Mouse (Mus musculus) hindbrain, embryonic 13.5 days (tissue): ENCODE measurements at regions not wholly inside any gene's neighbourhood (a gene's known extent, or its start where the extent isn't known, plus 50 kb on each side); places are given as distances from the start of the nearest gene placed in this dataset.

Experiments
- ATAC-seq: fragments of 200-750 bp; cut with Nextera tagmentation; 2 replicates; pipeline ENCODE4 v1.8.0; 2017; ENCODE audit warnings: moderate TSS enrichment; ENCODE audit not compliant: low FRiP score
- H3K27ac ChIP-seq: fragments of 300-500 bp; sonication (generic); 2 replicates; pipeline ENCODE4 v1.5.1; 2015; ENCODE audit warnings: inconsistent platforms, mild to moderate bottlenecking, moderate library complexity
- H3K27me3 ChIP-seq: fragments of 300-500 bp; sonication (generic); 2 replicates; pipeline ENCODE4 v1.6.1; 2015; ENCODE audit warnings: mild to moderate bottlenecking, inconsistent platforms
- H3K36me3 ChIP-seq: fragments of 300-500 bp; sonication (generic); 2 replicates; pipeline ENCODE4 v1.6.1; 2015; ENCODE audit warnings: mild to moderate bottlenecking, inconsistent platforms
- H3K4me1 ChIP-seq: fragments of 300-500 bp; sonication (generic); replicated peaks from 2 replicates; pipeline ENCODE4 v1.6.1; 2015; ENCODE audit warnings: inconsistent platforms
- H3K4me2 ChIP-seq: fragments of 300-500 bp; sonication (generic); 2 replicates; pipeline ENCODE4 v1.6.1; 2015; ENCODE audit warnings: inconsistent platforms, mild to moderate bottlenecking, moderate library complexity
- H3K4me3 ChIP-seq: fragments of 300-500 bp; sonication (generic); 2 replicates; pipeline ENCODE4 v1.5.1; 2015; ENCODE audit warnings: mild to moderate bottlenecking, inconsistent platforms
- H3K9ac ChIP-seq: fragments of 300-500 bp; sonication (generic); 2 replicates; pipeline ENCODE4 v1.6.1; 2015; ENCODE audit warnings: mild to moderate bottlenecking, inconsistent platforms
- H3K9me3 ChIP-seq: fragments of 300-500 bp; sonication (generic); 2 replicates; pipeline ENCODE4 v1.6.1; 2016; ENCODE audit warnings: inconsistent platforms
- WGBS: fragments of 180-500 bp; shearing (Covaris S2); methylation state at CpG from one replicate; pipeline ENCODE4 v1.1.7; 2015; 5-methylcytosine and 5-hydroxymethylcytosine counted together

DNA sequence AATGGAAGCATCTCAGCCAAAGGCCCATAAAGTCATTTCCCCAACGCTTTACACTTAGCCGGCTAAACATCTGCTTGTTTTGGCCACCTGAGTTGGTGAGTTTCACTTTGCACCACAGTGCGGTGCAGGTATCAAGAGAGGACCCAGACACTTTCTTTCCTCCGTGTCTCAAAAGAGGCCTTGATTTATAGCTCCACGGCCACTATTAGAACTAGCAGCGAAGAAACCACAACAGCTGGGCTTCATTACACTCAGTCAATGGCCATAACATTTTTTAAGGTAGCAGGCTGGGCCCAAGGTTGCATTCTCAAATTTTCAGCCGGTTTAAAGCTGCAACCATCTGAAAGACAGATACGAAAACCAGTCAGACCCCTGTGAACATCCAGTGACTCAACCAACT, 103.4 kb downstream of the Mreg start:
- no peak for ATAC-seq
- H3K9me3 ChIP-seq: no peaks in the 10 kb centered on the region
- no peaks in the 10 kb centered on the region for H3K36me3 ChIP-seq
- H3K27ac ChIP-seq: no peak overlapping the region
- 0 out of 2 replicates have a peak, but pooled peaks cover 3% of the 10 kb centered on the region for H3K4me1 ChIP-seq
- no peak overlapping the region for H3K9ac ChIP-seq
- H3K4me3 ChIP-seq: no peak overlapping the region
- WGBS: 91% methylated on average over 8 of the region's 8 CpGs
- H3K4me2 ChIP-seq: no peak overlapping the region
- no peaks in the 10 kb centered on the region for H3K27me3 ChIP-seq

DNA sequence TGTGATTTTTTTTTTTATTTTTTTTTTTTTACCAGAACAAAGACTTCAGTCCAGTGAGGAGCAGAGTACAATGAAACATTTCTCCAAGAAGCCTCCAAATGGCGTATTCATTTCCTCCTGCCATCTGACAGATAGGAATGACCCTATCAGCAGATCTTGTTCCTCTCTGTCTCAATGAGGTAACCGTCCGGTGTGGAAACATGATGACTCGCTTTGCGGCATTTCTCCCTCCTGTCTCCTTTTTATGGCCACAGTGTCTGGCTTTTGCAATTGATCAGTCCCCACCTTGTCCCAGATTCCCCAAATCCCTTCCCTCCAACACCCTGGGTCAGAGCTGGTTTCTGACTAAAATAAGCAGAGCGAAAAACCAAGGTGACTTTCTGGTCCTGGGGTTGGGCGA, 105.0 kb downstream of the Mreg start:
- H3K36me3 ChIP-seq: no peaks in the 10 kb centered on the region
- H3K4me2 ChIP-seq: no peak overlapping the region
- H3K27ac ChIP-seq: no peak overlapping the region
- no peak overlapping the region for H3K4me3 ChIP-seq
- no peaks in the 10 kb centered on the region for H3K27me3 ChIP-seq
- ATAC-seq: no peak
- no peaks in the 10 kb centered on the region for H3K9me3 ChIP-seq
- H3K9ac ChIP-seq: no peak overlapping the region
- 91% methylated on average over 7 of the region's 7 CpGs for WGBS
- no peaks in the 10 kb centered on the region for H3K4me1 ChIP-seq

DNA sequence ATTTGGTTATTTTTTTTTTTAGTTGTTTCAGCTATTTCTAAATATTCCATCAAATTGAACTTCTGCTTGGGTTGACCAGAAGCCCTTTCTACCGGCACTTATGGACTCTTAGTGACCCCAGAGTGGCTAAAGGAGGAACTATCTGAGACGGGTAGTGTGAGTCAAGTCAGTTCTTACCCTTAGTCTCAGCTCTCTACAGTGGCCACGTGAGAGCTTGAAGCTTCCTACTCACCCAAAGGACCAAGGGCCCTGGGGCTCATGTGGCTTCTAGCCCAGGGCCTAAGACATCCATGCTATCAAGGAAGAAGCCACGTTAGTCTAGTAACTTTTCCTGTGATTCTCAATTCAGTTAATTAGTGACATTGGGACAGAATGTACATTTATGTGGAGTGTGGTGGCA, 105.5 kb downstream of the Mreg start:
- no peak overlapping the region for H3K9ac ChIP-seq

DNA sequence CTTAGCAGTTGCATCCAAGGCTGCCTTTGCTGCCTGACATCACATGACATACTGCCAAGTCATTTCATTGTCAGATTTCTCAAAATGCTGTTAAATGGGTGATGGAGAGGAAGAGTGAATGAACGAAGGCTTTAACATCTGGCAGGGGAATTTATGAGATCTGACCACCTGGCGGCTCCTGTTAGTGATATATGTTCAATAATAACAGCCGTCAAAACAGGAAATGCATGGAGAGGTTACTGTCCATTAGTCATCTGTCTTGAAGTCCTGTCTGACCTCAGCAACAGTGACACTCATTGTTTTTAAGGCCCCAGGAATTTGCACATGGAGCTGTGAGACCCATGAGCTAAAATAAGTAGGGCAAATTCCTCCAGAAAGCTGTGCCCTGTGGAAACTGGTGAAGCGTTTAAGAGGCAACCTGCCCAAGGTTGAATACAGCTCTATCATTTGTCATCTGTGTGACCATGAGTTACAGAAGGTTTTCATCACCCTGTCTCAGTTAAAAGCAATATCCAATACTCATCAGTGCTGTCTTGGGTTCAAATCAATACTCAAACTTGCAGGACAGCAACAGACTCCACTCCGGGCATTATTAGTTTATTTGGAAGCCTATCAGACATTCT, 106.6 kb downstream of the Mreg start:
- no peak overlapping the region for H3K4me2 ChIP-seq
- no peak overlapping the region for H3K4me3 ChIP-seq
- no peak overlapping the region for H3K9ac ChIP-seq
- no peaks in the 10 kb centered on the region for H3K9me3 ChIP-seq
- no peak overlapping the region for H3K27ac ChIP-seq
- WGBS: 79% methylated on average over 5 of the region's 5 CpGs
- H3K36me3 ChIP-seq: no peaks in the 10 kb centered on the region
- no peaks in the 10 kb centered on the region for H3K27me3 ChIP-seq
- H3K4me1 ChIP-seq: no peaks in the 10 kb centered on the region
- no peak for ATAC-seq

More for the DNA sequence above, 105.5 kb downstream of the Mreg start:
- no peak overlapping the region for H3K4me3 ChIP-seq
- H3K9me3 ChIP-seq: no peaks in the 10 kb centered on the region
- H3K27ac ChIP-seq: no peak overlapping the region
- no peaks in the 10 kb centered on the region for H3K27me3 ChIP-seq
- no peak overlapping the region for H3K4me2 ChIP-seq
- H3K36me3 ChIP-seq: no peaks in the 10 kb centered on the region
- no peak for ATAC-seq
- WGBS: 88% methylated on average over 4 of the region's 4 CpGs
- H3K4me1 ChIP-seq: no peaks in the 10 kb centered on the region

DNA sequence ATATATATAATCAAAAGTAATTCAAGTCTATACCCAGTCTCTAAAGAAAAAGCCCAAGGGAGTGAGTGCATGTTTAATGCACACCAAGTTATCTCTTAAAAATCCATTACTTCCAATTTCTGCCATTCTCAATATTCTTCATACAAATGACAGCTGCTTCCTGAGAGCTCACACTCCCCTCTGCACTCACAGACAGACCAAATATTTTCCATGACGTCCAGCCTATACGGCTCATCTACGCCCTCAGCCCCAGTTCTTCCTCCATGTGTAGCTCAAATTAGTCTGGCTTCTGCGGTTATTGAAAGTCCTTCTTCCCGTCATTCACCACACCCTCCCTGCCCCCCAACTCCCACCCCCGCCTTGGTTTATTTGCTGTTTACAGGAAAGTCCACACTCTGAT, 108.1 kb downstream of the Mreg start:
- H3K4me2 ChIP-seq: no peak overlapping the region

DNA sequence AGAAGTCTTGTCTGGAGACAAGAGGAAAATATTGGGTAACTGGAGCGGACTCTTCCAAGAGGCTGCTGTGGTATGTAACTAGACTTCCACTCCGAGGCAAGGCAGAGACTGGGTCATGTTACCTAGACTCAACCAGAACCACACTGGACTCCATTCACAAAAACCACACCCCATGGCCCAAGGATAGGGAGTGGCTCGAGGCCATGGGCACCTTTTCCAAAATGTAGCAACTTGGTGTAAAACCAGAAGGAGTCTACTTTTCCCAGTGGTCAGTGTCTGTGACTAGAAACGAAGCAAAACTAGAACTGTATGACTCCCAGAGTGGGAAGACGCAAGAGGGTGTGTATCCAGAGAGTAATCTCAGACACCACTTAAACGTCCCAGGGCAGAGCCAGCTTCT, 108.7 kb downstream of the Mreg start:
- Histone ChIP-seq H3K27me3 (no peaks in the 10 kb centered on the region), H3K4me2 (no peak overlapping the region), H3K4me3 (no peak overlapping the region), H3K9me3 (no peaks in the 10 kb centered on the region), H3K36me3 (no peaks in the 10 kb centered on the region), H3K9ac (no peak overlapping the region), H3K27ac (no peak overlapping the region), H3K4me1 (no peaks in the 10 kb centered on the region)
- no peak for ATAC-seq
- WGBS: 89% methylated on average over 6 of the region's 6 CpGs

More for the DNA sequence above, 108.1 kb downstream of the Mreg start:
- H3K4me3 ChIP-seq: no peak overlapping the region
- no peak overlapping the region for H3K9ac ChIP-seq
- H3K9me3 ChIP-seq: no peaks in the 10 kb centered on the region
- 82% methylated on average over 6 of the region's 6 CpGs for WGBS
- H3K4me1 ChIP-seq: no peaks in the 10 kb centered on the region
- no peak for ATAC-seq
- H3K36me3 ChIP-seq: no peaks in the 10 kb centered on the region
- H3K27me3 ChIP-seq: no peaks in the 10 kb centered on the region
- no peak overlapping the region for H3K27ac ChIP-seq

DNA sequence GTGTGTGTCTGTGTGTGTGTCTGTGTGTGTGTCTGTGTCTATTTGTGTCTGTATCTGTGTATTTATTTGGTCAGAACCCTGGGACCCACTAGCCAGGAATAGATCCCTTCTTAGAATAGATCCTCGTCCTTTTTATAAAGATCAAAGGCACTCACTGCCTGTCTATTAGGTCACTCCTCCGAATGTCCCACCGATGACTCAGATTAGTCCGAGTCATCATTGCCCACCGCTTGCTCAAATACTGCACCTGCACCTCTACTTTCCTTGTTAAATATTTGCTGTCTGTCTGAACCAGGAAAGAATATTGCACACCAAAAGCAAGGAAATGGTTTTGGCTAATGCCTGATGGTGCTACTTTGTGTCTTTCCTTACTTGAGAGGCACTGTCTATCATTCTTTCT, 112.7 kb downstream of the Mreg start:
- Histone ChIP-seq H3K4me1 (no peaks in the 10 kb centered on the region), H3K27ac (no peak overlapping the region), H3K36me3 (no peaks in the 10 kb centered on the region), H3K9me3 (no peaks in the 10 kb centered on the region), H3K4me2 (no peak overlapping the region), H3K4me3 (no peak overlapping the region), H3K9ac (no peak overlapping the region), H3K27me3 (no peaks in the 10 kb centered on the region)
- 76% methylated on average over 5 of the region's 5 CpGs for WGBS
- ATAC-seq: no peak

DNA sequence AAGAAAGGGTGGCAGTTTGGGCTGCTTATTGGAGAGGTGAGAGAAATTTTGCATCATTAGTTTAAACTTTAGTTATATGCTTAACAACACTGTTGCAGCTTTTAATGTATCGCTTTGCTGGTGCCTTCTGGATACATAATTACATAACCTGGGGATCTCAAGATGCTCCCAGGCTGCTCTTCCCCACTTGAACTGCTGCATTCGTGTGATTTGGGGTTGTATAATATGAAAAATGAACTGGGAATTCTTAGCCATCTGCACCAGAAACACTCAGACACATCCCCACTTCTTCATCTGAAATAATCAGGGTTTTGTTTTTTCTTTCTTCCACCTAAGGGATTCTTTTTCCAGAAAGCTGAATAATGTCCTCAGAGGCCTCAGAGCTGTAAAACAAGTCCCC, 120.8 kb downstream of the Mreg start:
- ATAC-seq: no peak
- Histone ChIP-seq H3K4me1 (no peaks in the 10 kb centered on the region), H3K4me2 (no peak overlapping the region), H3K9ac (no peak overlapping the region), H3K9me3 (no peaks in the 10 kb centered on the region), H3K27me3 (no peaks in the 10 kb centered on the region), H3K4me3 (no peak overlapping the region), H3K36me3 (no peaks in the 10 kb centered on the region), H3K27ac (no peak overlapping the region)
- 74% methylated on average over 2 of the region's 2 CpGs for WGBS

DNA sequence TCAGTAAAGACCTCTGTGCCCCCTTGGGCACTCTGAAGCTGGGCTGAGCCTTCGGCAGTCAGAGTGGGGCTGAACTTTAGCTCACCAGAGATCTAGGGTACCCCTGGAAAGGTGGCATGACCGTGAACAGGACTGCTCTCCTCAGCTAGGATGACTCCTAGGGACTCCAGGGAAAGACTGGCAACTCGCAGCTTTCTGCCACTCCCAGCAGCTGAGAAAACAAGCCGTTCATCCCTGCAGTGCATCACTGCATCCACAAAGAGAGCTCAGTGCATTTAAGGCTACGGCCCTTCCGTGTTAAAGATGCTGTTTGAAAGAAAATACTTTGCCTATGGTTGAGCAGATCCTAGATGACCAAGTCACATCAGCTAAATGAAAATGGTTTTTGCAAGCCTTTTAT, 126.4 kb downstream of the Mreg start:
- ATAC-seq: no peak
- Histone ChIP-seq H3K36me3 (no peaks in the 10 kb centered on the region), H3K9ac (no peak overlapping the region), H3K9me3 (no peaks in the 10 kb centered on the region), H3K27ac (no peak overlapping the region), H3K4me1 (no peaks in the 10 kb centered on the region), H3K4me3 (no peak overlapping the region), H3K27me3 (no peaks in the 10 kb centered on the region), H3K4me2 (no peak overlapping the region)
- 64% methylated on average over 6 of the region's 6 CpGs for WGBS

DNA sequence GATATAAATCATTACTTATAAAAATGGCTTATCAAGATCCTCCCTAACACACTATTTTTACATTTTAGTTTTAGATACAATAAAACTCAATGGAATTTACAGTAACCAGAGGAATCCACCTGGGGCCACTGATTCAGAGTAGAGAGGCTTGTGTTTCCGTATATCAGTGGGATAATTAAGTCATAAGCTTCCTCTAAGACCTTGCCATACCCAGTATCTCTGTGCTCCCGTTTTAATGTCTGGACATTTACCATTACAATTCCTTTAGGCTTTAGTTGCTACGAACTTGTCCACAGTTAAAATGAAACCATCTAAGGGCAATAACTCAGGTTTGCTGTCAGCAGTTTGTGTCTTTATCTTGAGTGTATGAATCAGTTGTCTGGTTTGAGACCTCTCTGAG, 127.9 kb downstream of the Mreg start:
- 79% methylated on average over 3 of the region's 3 CpGs for WGBS
- Histone ChIP-seq H3K9ac (no peak overlapping the region), H3K4me1 (no peaks in the 10 kb centered on the region), H3K27me3 (no peaks in the 10 kb centered on the region), H3K4me2 (no peak overlapping the region), H3K4me3 (no peak overlapping the region), H3K9me3 (no peaks in the 10 kb centered on the region), H3K27ac (no peak overlapping the region), H3K36me3 (no peaks in the 10 kb centered on the region)
- no peak for ATAC-seq

DNA sequence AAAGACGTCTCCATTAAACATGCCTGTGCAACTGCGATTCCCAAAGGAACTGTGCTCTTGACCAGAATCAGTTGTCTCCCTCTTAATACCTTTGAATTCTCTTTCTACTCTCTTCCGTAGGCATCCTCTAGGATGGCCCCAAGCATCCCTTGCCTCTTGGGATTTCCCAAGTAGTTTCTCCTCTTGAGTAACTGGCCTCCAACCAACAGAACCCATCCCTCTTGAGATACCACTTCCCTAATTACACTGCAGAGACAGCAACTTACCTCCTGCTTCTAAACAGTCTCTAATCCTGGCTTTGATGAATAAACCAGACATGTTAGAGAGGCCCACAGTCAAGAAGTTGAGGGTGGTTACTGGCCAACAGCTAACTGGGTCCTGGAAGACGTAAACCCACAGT, 129.7 kb downstream of the Mreg start:
- H3K27me3 ChIP-seq: no peaks in the 10 kb centered on the region
- no peak for ATAC-seq
- no peak overlapping the region for H3K9ac ChIP-seq
- WGBS: 85% methylated on average over 4 of the region's 4 CpGs
- no peak overlapping the region for H3K4me3 ChIP-seq
- H3K36me3 ChIP-seq: no peaks in the 10 kb centered on the region
- H3K4me2 ChIP-seq: no peak overlapping the region
- no peaks in the 10 kb centered on the region for H3K4me1 ChIP-seq
- no peak overlapping the region for H3K27ac ChIP-seq
- no peaks in the 10 kb centered on the region for H3K9me3 ChIP-seq

DNA sequence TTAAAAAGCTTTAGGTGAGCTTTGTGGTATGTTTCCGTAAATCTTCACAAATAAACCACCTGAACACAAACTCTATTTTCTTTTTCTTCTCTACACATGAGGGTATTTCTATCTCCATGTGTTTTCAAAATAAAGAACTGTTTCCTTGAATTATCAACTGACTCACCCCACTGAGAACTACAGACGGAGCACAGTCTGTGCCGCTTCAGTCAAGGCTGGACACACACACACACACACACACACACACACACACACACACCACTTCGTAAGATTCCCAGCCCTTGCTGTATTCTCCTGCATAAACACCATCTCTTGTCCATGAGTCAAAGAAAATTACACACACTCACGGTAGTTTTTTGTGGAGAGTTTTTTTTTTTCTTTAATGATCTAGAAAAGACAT, 130.3 kb downstream of the Mreg start:
- Histone ChIP-seq H3K9me3 (no peaks in the 10 kb centered on the region), H3K27ac (no peak overlapping the region), H3K4me2 (no peak overlapping the region), H3K36me3 (no peaks in the 10 kb centered on the region), H3K4me3 (no peak overlapping the region), H3K27me3 (no peaks in the 10 kb centered on the region), H3K4me1 (no peaks in the 10 kb centered on the region), H3K9ac (no peak overlapping the region)
- WGBS: 84% methylated on average over 5 of the region's 5 CpGs
- ATAC-seq: no peak

DNA sequence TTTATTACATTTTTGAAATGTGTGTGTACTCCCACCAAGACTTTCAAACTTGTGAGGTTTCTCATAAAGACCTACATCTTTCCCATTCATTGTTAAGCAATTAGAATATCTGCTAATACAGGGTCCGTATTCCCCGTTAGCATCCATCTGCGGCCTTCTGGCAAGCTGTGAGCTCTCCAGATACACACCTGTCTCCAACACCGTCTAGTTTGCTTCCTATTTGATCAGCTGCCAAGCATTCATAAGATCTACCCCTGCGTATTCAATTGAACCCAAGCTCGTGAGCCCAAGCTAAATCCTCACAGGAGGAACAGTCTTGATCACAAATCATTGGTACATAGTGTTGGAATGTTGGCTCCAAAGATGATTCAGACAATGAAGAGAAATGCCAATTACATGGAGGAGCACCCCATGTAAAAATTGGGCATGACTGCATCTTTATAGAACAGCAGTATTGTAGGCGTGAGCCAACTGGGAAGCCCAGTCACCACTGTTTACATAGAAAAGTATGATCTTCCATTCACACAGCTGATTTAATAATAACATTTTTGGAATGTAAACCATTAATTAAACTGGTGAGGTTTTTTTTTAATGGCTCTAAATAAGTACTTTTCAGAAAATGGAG, 133.1 kb downstream of the Mreg start:
- no peaks in the 10 kb centered on the region for H3K9me3 ChIP-seq
- ATAC-seq: no peak
- WGBS: 79% methylated on average over 7 of the region's 7 CpGs

More for the DNA sequence above, 133.1 kb downstream of the Mreg start:
- H3K36me3 ChIP-seq: no peaks in the 10 kb centered on the region
- H3K4me2 ChIP-seq: no peak overlapping the region
- H3K27me3 ChIP-seq: no peaks in the 10 kb centered on the region
- H3K4me1 ChIP-seq: no peaks in the 10 kb centered on the region; the same call in 1 of the 2 replicates
- H3K9ac ChIP-seq: no peak overlapping the region
- H3K27ac ChIP-seq: no peak overlapping the region
- H3K4me3 ChIP-seq: no peak overlapping the region
